Mouse (Mus musculus): ENCODE data around the gene Limd1.
"Not testable (repeated sequence)": the region's sequence is repeated elsewhere in the genome, so short reads cannot be mapped to it uniquely, and the experiment has no call there.

Gene Limd1

GRCm38 (mm10) chr9:123478586-123479195, at the start of gene Limd1:
Gene Limd1, plus strand, starts transcription at chr9:123478706.
- peak; percentile 42 for DNase-seq

- no peak for DNase-seq
Measured at GRCm38 (mm10) chr9:123429863-123430262, 48.6 kb upstream of the Limd1 start.

GRCm38 (mm10) chr9:123430973-123431372, 47.5 kb upstream of the Limd1 start:
- no peak for DNase-seq

GRCm38 (mm10) chr9:123438223-123438622, 40.3 kb upstream of the Limd1 start:
- peak; percentile 71 for DNase-seq

GRCm38 (mm10) chr9:123440230-123441058, 38.1 kb upstream of the Limd1 start:
- DNase-seq = no peak

GRCm38 (mm10) chr9:123447101-123447500, 31.4 kb upstream of the Limd1 start:
- not testable (repeated sequence) for DNase-seq

GRCm38 (mm10) chr9:123448594-123448993, 29.9 kb upstream of the Limd1 start:
- DNase-seq = no peak

- DNase-seq = peak; percentile 37
Measured at GRCm38 (mm10) chr9:123450174-123450573, 28.3 kb upstream of the Limd1 start.

GRCm38 (mm10) chr9:123451772-123452171, 26.7 kb upstream of the Limd1 start:
- no peak for DNase-seq

- no peak for DNase-seq
Measured at GRCm38 (mm10) chr9:123456634-123457602, 21.6 kb upstream of the Limd1 start.

- no peak for DNase-seq
Measured at GRCm38 (mm10) chr9:123457603-123458002, 20.9 kb upstream of the Limd1 start.

- no peak for DNase-seq
Measured at GRCm38 (mm10) chr9:123467141-123467620, 11.3 kb upstream of the Limd1 start.

- DNase-seq = no peak
Measured at GRCm38 (mm10) chr9:123468406-123469085, 10.0 kb upstream of the Limd1 start.

- no peak for DNase-seq
Measured at GRCm38 (mm10) chr9:123469087-123469486, 9.4 kb upstream of the Limd1 start.

- no peak for DNase-seq
Measured at GRCm38 (mm10) chr9:123473377-123473776, 5.1 kb upstream of the Limd1 start.

GRCm38 (mm10) chr9:123475569-123475968, 2.9 kb upstream of the Limd1 start:
- no peak for DNase-seq

- DNase-seq = peak; percentile 30
Measured at GRCm38 (mm10) chr9:123478031-123478585, 398 bp upstream of the Limd1 start.

GRCm38 (mm10) chr9:123479196-123479669, 727 bp downstream of the Limd1 start:
- DNase-seq = no peak

- no peak for DNase-seq
Measured at GRCm38 (mm10) chr9:123479876-123480252, 1.4 kb downstream of the Limd1 start.

GRCm38 (mm10) chr9:123480253-123480921, 1.9 kb downstream of the Limd1 start:
- DNase-seq = no peak

GRCm38 (mm10) chr9:123481136-123481535, 2.6 kb downstream of the Limd1 start:
- DNase-seq = no peak
